Mouse (Mus musculus): ENCODE measurements at regions not wholly inside any gene's neighbourhood (a gene's known extent, or its start where the extent isn't known, plus 50 kb on each side); places are given as distances from the start of the nearest gene placed in this dataset.

- TF ChIP-seq POLR2A (IDR thresholded peaks at IDR 0.05; ENCODE audit: insufficient read depth, low read depth, low read length): no peak
- TF ChIP-seq CTCF (IDR thresholded peaks at IDR 0.05): no peak
- peak; percentile 42; the same call in 1 of the 2 replicates for TF ChIP-seq EP300 (IDR thresholded peaks at IDR 0.05; ENCODE audit: insufficient read depth, low read depth, low read length)
Observed at GRCm38 (mm10) chr2:27596966-27597365, 79.3 kb upstream of the Rxra start.
